Mouse (Mus musculus) forebrain, embryonic 11.5 days (tissue): ENCODE data around the gene Lrrk2. TPM values are rescaled to one million over a fixed set of nuclear protein-coding genes. Genes with fewer than 3 reads are reported as not detected.
"Not testable (repeated sequence)": the region's sequence is repeated elsewhere in the genome, so short reads cannot be mapped to it uniquely, and the experiment has no call there.

Experiments used
- ATAC-seq: fragments of 200-750 bp; cut with Nextera tagmentation; replicated peaks from 2 replicates; pipeline ENCODE4 v1.8.0; 2017; ENCODE audit warnings: moderate TSS enrichment; ENCODE audit not compliant: low FRiP score
- DNase-seq: peaks from one replicate; pipeline ENCODE4 v3.0.0-alpha.2; 2017; ENCODE audit warnings: low spot score
- H3K27ac ChIP-seq: fragments of 300-500 bp; sonication (generic); 2 replicates; pipeline ENCODE4 v1.5.1; 2014; ENCODE audit warnings: low read depth, low read length
- H3K27me3 ChIP-seq: fragments of 300-500 bp; sonication (generic); 2 replicates; pipeline ENCODE4 v1.6.1; 2014; ENCODE audit warnings: mild to moderate bottlenecking, low read length, mixed read lengths; ENCODE audit not compliant: control insufficient read depth, insufficient read depth
- H3K36me3 ChIP-seq: fragments of 300-500 bp; sonication (generic); 2 replicates; pipeline ENCODE4 v1.6.1; 2014; ENCODE audit warnings: mild to moderate bottlenecking, low read length, moderate library complexity, mixed read lengths; ENCODE audit not compliant: control insufficient read depth, insufficient read depth
- H3K4me1 ChIP-seq: fragments of 300-500 bp; sonication (generic); replicated peaks from 2 replicates; pipeline ENCODE4 v1.6.1; 2014; ENCODE audit warnings: low read length, mixed read lengths; ENCODE audit not compliant: control insufficient read depth, insufficient read depth
- H3K4me2 ChIP-seq: fragments of 300-500 bp; sonication (generic); 2 replicates; pipeline ENCODE4 v1.6.1; 2014; ENCODE audit warnings: low read depth, mild to moderate bottlenecking, low read length, moderate library complexity, mixed read lengths; ENCODE audit not compliant: severe bottlenecking
- H3K4me3 ChIP-seq: fragments of 300-500 bp; sonication (generic); 2 replicates; pipeline ENCODE4 v1.5.1; 2014; ENCODE audit warnings: low read depth, low read length
- H3K9ac ChIP-seq: fragments of 300-500 bp; sonication (generic); 2 replicates; pipeline ENCODE4 v1.6.1; 2014; ENCODE audit warnings: low read length
- H3K9me3 ChIP-seq: fragments of 300-500 bp; sonication (generic); 2 replicates; pipeline ENCODE4 v1.6.1; 2016; ENCODE audit warnings: low read length, mixed read lengths; ENCODE audit not compliant: control insufficient read depth
- WGBS: fragments of 180-500 bp; shearing (Covaris S2); extraction: QIAGEN DNeasy Blood & Tissue Kit; methylation state at CpG from one replicate; pipeline ENCODE4 v1.1.7; 2014; 5-methylcytosine and 5-hydroxymethylcytosine counted together
- polyA plus RNA-seq: library from polyadenylated mRNA; unstranded; fragments of >200 nt; fragmentation: Nextera tagmentation; extraction: Ambion mirVana; gene quantifications from 2 replicates; pipeline ENCODE4 v1.2.1, GENCODE M21; 2014

The Lrrk2 gene
- polyA plus RNA-seq, 1 experiment from 2014 or later = 2.9 TPM

GRCm38 (mm10) chr15:91835319-91835718 lies 162.3 kb downstream of the Lrrk2 start:
- Histone ChIP-seq H3K27me3 (no peaks in the 10 kb centered on the region), H3K4me3 (no peak overlapping the region), H3K9ac (no peak overlapping the region), H3K27ac (no peak overlapping the region), H3K4me2 (no peak overlapping the region), H3K36me3 (no peaks in the 10 kb centered on the region), H3K4me1 (no peaks in the 10 kb centered on the region), H3K9me3 (no peaks in the 10 kb centered on the region)
- no peak for ATAC-seq
- 84% methylated on average over 6 of the region's 6 CpGs for WGBS
- DNase-seq = no peak

GRCm38 (mm10) chr15:91837965-91838364 lies 165.0 kb downstream of the Lrrk2 start, which contains the start of gene Smgc:
Gene Smgc (plus strand): TSS chr15:91838265.
- no peak for ATAC-seq
- H3K27me3 ChIP-seq = no peaks in the 10 kb centered on the region

GRCm38 (mm10) chr15:91864130-91864529 lies 191.2 kb downstream of the Lrrk2 start:
- H3K9ac ChIP-seq, H3K4me1 ChIP-seq, H3K36me3 ChIP-seq, H3K9me3 ChIP-seq, DNase-seq, H3K4me2 ChIP-seq, H3K27ac ChIP-seq, H3K4me3 ChIP-seq, H3K27me3 ChIP-seq, ATAC-seq: not testable (repeated sequence)
- WGBS = 8% methylated on average over 5 of the region's 5 CpGs

More at GRCm38 (mm10) chr15:91837965-91838364, 165.0 kb downstream of the Lrrk2 start, which contains the start of gene Smgc:
- no peak for DNase-seq
- 91% methylated on average over 7 of the region's 7 CpGs for WGBS
- Histone ChIP-seq H3K27ac (no peak within 1 kb of the TSS), H3K9ac (no peak within 1 kb of the TSS), H3K9me3 (no peaks in the 10 kb centered on the region), H3K4me2 (no peak within 1 kb of the TSS), H3K36me3 (no peaks in the 10 kb centered on the region), H3K4me1 (no peaks in the 10 kb centered on the region), H3K4me3 (no peak within 1 kb of the TSS)

Other genes with a start within 250 kb of the Lrrk2 start
- gene Slc2a13, start 99.9 kb upstream of the Lrrk2 start, polyA plus RNA-seq = 2.0 and 2.3 TPM in 2 replicates
- not detected in 2 replicates for gene Smgc, start 165.1 kb downstream of the Lrrk2 start, polyA plus RNA-seq